Mouse (Mus musculus) C2C12 (cell line): ENCODE results near the gene Retreg3. TPM values are rescaled to one million over a fixed set of nuclear protein-coding genes. Genes with fewer than 3 reads are reported as not detected.
A peak's percentile ranks its signal among the peaks of the same experiment; 100 is the strongest.

Experiments used
- H3K27me3 ChIP-seq: one replicate; pipeline ENCODE4 v1.6.1; 2011; ENCODE audit not compliant: control insufficient read depth, insufficient read depth, insufficient read length
- H3K36me3 ChIP-seq: one replicate; pipeline ENCODE4 v1.6.1; 2011; ENCODE audit not compliant: control insufficient read depth, insufficient read depth
- H3K4me3 ChIP-seq: one replicate; pipeline ENCODE4 v1.5.1; 2011; ENCODE audit warnings: mild to moderate bottlenecking, control low read depth; ENCODE audit not compliant: poor library complexity, insufficient read depth, severe bottlenecking
- H3K79me2 ChIP-seq: one replicate; pipeline ENCODE4 v1.6.1; 2011; ENCODE audit not compliant: control insufficient read depth, insufficient read depth
- H3K79me3 ChIP-seq: one replicate; pipeline ENCODE4 v1.6.1; 2011; ENCODE audit warnings: low read depth, control low read depth
- H3ac ChIP-seq: one replicate; pipeline ENCODE3; 2011; ENCODE audit warnings: low read depth; ENCODE audit not compliant: control insufficient read depth, insufficient read length
- CEBPB ChIP-seq: IDR thresholded peaks from one replicate; pipeline ENCODE4 v1.6.1; 2011; ENCODE audit warnings: low read depth, mild to moderate bottlenecking, control low read depth, moderate library complexity
- CTCF ChIP-seq: IDR thresholded peaks from one replicate; pipeline ENCODE4 v1.5.1; 2011; ENCODE audit not compliant: control insufficient read depth, insufficient read depth, insufficient read length
- FOSL1 ChIP-seq: IDR thresholded peaks from one replicate; pipeline ENCODE4 v1.8.0; 2011; ENCODE audit warnings: mild to moderate bottlenecking, low read length; ENCODE audit not compliant: poor library complexity, insufficient read depth, severe bottlenecking
- MAX ChIP-seq: IDR thresholded peaks from one replicate; pipeline ENCODE4 v1.6.1; 2011; ENCODE audit warnings: mild to moderate bottlenecking, control low read depth
- MYOD1 ChIP-seq: IDR thresholded peaks from one replicate; pipeline ENCODE4 v1.6.1; 2011; ENCODE audit warnings: low read depth; ENCODE audit not compliant: control insufficient read depth, insufficient read length
- MYOG ChIP-seq: IDR thresholded peaks from one replicate; pipeline ENCODE4 v1.6.1; 2011; ENCODE audit not compliant: control insufficient read depth, insufficient read length; ENCODE audit errors: extremely low read depth
- USF1 ChIP-seq: IDR thresholded peaks from one replicate; pipeline ENCODE4 v1.6.1; 2011; ENCODE audit warnings: low read depth, mild to moderate bottlenecking, control low read depth, moderate library complexity
- polyA plus RNA-seq: library from polyadenylated mRNA; unstranded; fragments of >200 nt; fragmentation: generic; extraction: Trizol; gene quantifications from one replicate; pipeline ENCODE4 v1.2.1, GENCODE M21; 2012; ENCODE audit warnings: missing spikeins

Retreg3 gene
- polyA plus RNA-seq, 1 experiment = 25.7 TPM

- TF ChIP-seq MYOG (no peak), FOSL1 (no peak), CTCF (no peak), MYOD1 (no peak), CEBPB (no peak), MAX (no peak), USF1 (no peak)
- H3K4me3 ChIP-seq = no peak overlapping the region
- no peaks in the 10 kb centered on the region for H3K27me3 ChIP-seq
- H3K36me3 ChIP-seq = peaks cover 76% of the 10 kb centered on the region
- H3ac ChIP-seq = no peak overlapping the region
- peaks cover 5% of the 10 kb centered on the region for H3K79me3 ChIP-seq
- H3K79me2 ChIP-seq = peaks cover 18% of the 10 kb centered on the region
Measured at GRCm38 (mm10) chr11:101098231-101098630, 21.5 kb downstream of the Retreg3 start.

- H3K79me2 ChIP-seq = peaks cover 24% of the 10 kb centered on the region
- TF ChIP-seq USF1 (no peak), CTCF (peak; percentile 31), FOSL1 (no peak), MAX (peak; percentile 93), MYOG (no peak), CEBPB (no peak), MYOD1 (no peak)
- H3K79me3 ChIP-seq = peaks cover 5% of the 10 kb centered on the region
- H3K4me3 ChIP-seq = peak within 1 kb of the TSS; percentile 59
- no peaks in the 10 kb centered on the region for H3K27me3 ChIP-seq
- H3K36me3 ChIP-seq = peaks cover 79% of the 10 kb centered on the region
- H3ac ChIP-seq = peak within 1 kb of the TSS; percentile 89
Measured at GRCm38 (mm10) chr11:101095314-101096024, 24.2 kb downstream of the Retreg3 start, which contains the start of gene Psmc3ip. Psmc3ip (minus strand) TSS chr11:101095436.

- H3K4me3 ChIP-seq = peak overlapping the region; percentile 59
- no peak for TF ChIP-seq MYOG
- TF ChIP-seq MYOD1 = no peak
- no peak for TF ChIP-seq CTCF
- no peak for TF ChIP-seq USF1
- no peak for TF ChIP-seq CEBPB
- no peak for TF ChIP-seq FOSL1
- TF ChIP-seq MAX = no peak
Measured at GRCm38 (mm10) chr11:101094930-101095313, 24.8 kb downstream of the Retreg3 start.

GRCm38 (mm10) chr11:101089931-101090330, 29.8 kb downstream of the Retreg3 start:
- Histone ChIP-seq H3K4me3 (no peak overlapping the region), H3K79me2 (peaks cover 38% of the 10 kb centered on the region), H3ac (no peak overlapping the region), H3K27me3 (no peaks in the 10 kb centered on the region), H3K36me3 (peaks cover 64% of the 10 kb centered on the region), H3K79me3 (peaks cover 5% of the 10 kb centered on the region)
- TF ChIP-seq USF1 (no peak), CTCF (no peak), CEBPB (no peak), MYOD1 (no peak)

More at GRCm38 (mm10) chr11:101094930-101095313, 24.8 kb downstream of the Retreg3 start:
- Histone ChIP-seq H3K27me3 (no peaks in the 10 kb centered on the region), H3K36me3 (peaks cover 79% of the 10 kb centered on the region), H3K79me2 (peaks cover 24% of the 10 kb centered on the region), H3K79me3 (peaks cover 5% of the 10 kb centered on the region), H3ac (peak overlapping the region; percentile 89)

- no peaks in the 10 kb centered on the region for H3K27me3 ChIP-seq
- TF ChIP-seq MAX (no peak), USF1 (no peak), CTCF (no peak), MYOD1 (no peak), MYOG (no peak), FOSL1 (no peak), CEBPB (no peak)
- peak overlapping the region; percentile 87 for H3ac ChIP-seq
- peaks cover 8% of the 10 kb centered on the region for H3K79me3 ChIP-seq
- peak overlapping the region; percentile 80 for H3K4me3 ChIP-seq
- H3K36me3 ChIP-seq = peaks cover 47% of the 10 kb centered on the region
- peaks cover 30% of the 10 kb centered on the region for H3K79me2 ChIP-seq
Measured at GRCm38 (mm10) chr11:101087682-101088055, 32.0 kb downstream of the Retreg3 start.
